Mouse (Mus musculus): ENCODE measurements around the gene Bpifa6. TPM values are rescaled to one million over a fixed set of nuclear protein-coding genes. Genes with fewer than 3 reads are reported as not detected.
A peak's percentile ranks its signal among the peaks of the same experiment; 100 is the strongest.
"Not testable (repeated sequence)": the region's sequence is repeated elsewhere in the genome, so short reads cannot be mapped to it uniquely, and the experiment has no call there.

Bpifa6 gene
- polyA plus RNA-seq, 1 experiment from 2014 or later, result not detected

- H3K27me3 ChIP-seq (replicated peaks), result no peaks in the 10 kb centered on the region
- no peaks in the 10 kb centered on the region for H3K36me3 ChIP-seq
- H3K27ac ChIP-seq, result no peak overlapping the region
- H3K9ac ChIP-seq, result no peak overlapping the region
- WGBS (ENCODE audit: insufficient replicate concordance), result 5% methylated on average over 7 of the region's 7 CpGs
- H3K4me3 ChIP-seq, result no peak overlapping the region
- H3K9me3 ChIP-seq (replicated peaks), result no peaks in the 10 kb centered on the region
- ATAC-seq, result 0 out of 2 replicates have a peak, but pooled peaks have one; percentile 10
- no peaks in the 10 kb centered on the region for H3K4me1 ChIP-seq
- no peak overlapping the region for H3K4me2 ChIP-seq
These were observed 21.0 kb downstream of the Bpifa6 start for GRCm38 (mm10) chr2:153995770-153996169.

GRCm38 (mm10) chr2:154000501-154000900 is 25.8 kb downstream of the Bpifa6 start:
- no peak for ATAC-seq
- no peak overlapping the region for H3K4me3 ChIP-seq
- H3K4me1 ChIP-seq, result no peaks in the 10 kb centered on the region
- H3K27ac ChIP-seq, result no peak overlapping the region
- no peaks in the 10 kb centered on the region for H3K9me3 ChIP-seq (replicated peaks)
- no peak overlapping the region for H3K9ac ChIP-seq
- no peaks in the 10 kb centered on the region for H3K36me3 ChIP-seq
- WGBS (ENCODE audit: insufficient replicate concordance), result 47% methylated on average over 3 of the region's 3 CpGs
- H3K27me3 ChIP-seq (replicated peaks), result no peaks in the 10 kb centered on the region
- no peak overlapping the region for H3K4me2 ChIP-seq

GRCm38 (mm10) chr2:154001056-154001455 is 26.3 kb downstream of the Bpifa6 start:
- Histone ChIP-seq H3K4me2 (no peak overlapping the region), H3K27ac (no peak overlapping the region), H3K9me3 (replicated peaks) (no peaks in the 10 kb centered on the region), H3K4me3 (no peak overlapping the region), H3K4me1 (no peaks in the 10 kb centered on the region), H3K36me3 (no peaks in the 10 kb centered on the region), H3K9ac (no peak overlapping the region), H3K27me3 (replicated peaks) (no peaks in the 10 kb centered on the region)
- no peak for ATAC-seq

- ATAC-seq, result no peak
- Histone ChIP-seq H3K4me3 (no peak overlapping the region), H3K27me3 (replicated peaks) (no peaks in the 10 kb centered on the region), H3K36me3 (no peaks in the 10 kb centered on the region), H3K27ac (no peak overlapping the region), H3K9ac (no peak overlapping the region), H3K9me3 (replicated peaks) (no peaks in the 10 kb centered on the region), H3K4me1 (no peaks in the 10 kb centered on the region), H3K4me2 (no peak overlapping the region)
- 35% methylated on average over 1 of the region's 1 CpGs for WGBS (ENCODE audit: insufficient replicate concordance)
These were observed 29.7 kb downstream of the Bpifa6 start for GRCm38 (mm10) chr2:154004456-154004855.

- Histone ChIP-seq H3K4me1 (no peaks in the 10 kb centered on the region), H3K4me3 (no peak overlapping the region), H3K27ac (no peak overlapping the region), H3K4me2 (no peak overlapping the region), H3K9ac (no peak overlapping the region), H3K27me3 (replicated peaks) (no peaks in the 10 kb centered on the region), H3K36me3 (no peaks in the 10 kb centered on the region), H3K9me3 (replicated peaks) (no peaks in the 10 kb centered on the region)
- WGBS (ENCODE audit: insufficient replicate concordance), result 57% methylated on average over 1 of the region's 1 CpGs
- ATAC-seq, result no peak
These were observed 30.3 kb downstream of the Bpifa6 start for GRCm38 (mm10) chr2:154005094-154005493.

- no peak overlapping the region for H3K4me2 ChIP-seq
- H3K4me1 ChIP-seq, result no peaks in the 10 kb centered on the region
- H3K4me3 ChIP-seq, result no peak overlapping the region
- no peaks in the 10 kb centered on the region for H3K9me3 ChIP-seq (replicated peaks)
- no peak overlapping the region for H3K9ac ChIP-seq
- WGBS (ENCODE audit: insufficient replicate concordance), result 66% methylated on average over 4 of the region's 4 CpGs
- ATAC-seq, result no peak
- H3K27me3 ChIP-seq (replicated peaks), result no peaks in the 10 kb centered on the region
- no peaks in the 10 kb centered on the region for H3K36me3 ChIP-seq
- no peak overlapping the region for H3K27ac ChIP-seq
These were observed 31.0 kb downstream of the Bpifa6 start for GRCm38 (mm10) chr2:154005734-154006133.

GRCm38 (mm10) chr2:154006331-154006730 is 31.6 kb downstream of the Bpifa6 start:
- Histone ChIP-seq H3K27ac (no peak overlapping the region), H3K36me3 (no peaks in the 10 kb centered on the region), H3K4me1 (no peaks in the 10 kb centered on the region), H3K9me3 (replicated peaks) (no peaks in the 10 kb centered on the region), H3K4me3 (no peak overlapping the region), H3K9ac (no peak overlapping the region), H3K27me3 (replicated peaks) (no peaks in the 10 kb centered on the region), H3K4me2 (no peak overlapping the region)
- 63% methylated on average over 2 of the region's 2 CpGs for WGBS (ENCODE audit: insufficient replicate concordance)
- ATAC-seq, result no peak

- H3K9me3 ChIP-seq (replicated peaks), result no peaks in the 10 kb centered on the region
- no peak overlapping the region for H3K4me2 ChIP-seq
- H3K9ac ChIP-seq, result no peak overlapping the region
- H3K27ac ChIP-seq, result no peak overlapping the region
- no peak for ATAC-seq
- no peaks in the 10 kb centered on the region for H3K4me1 ChIP-seq
- H3K4me3 ChIP-seq, result no peak overlapping the region
- no peaks in the 10 kb centered on the region for H3K36me3 ChIP-seq
- 43% methylated on average over 1 of the region's 1 CpGs for WGBS (ENCODE audit: insufficient replicate concordance)
- H3K27me3 ChIP-seq (replicated peaks), result no peaks in the 10 kb centered on the region
These were observed 32.6 kb downstream of the Bpifa6 start for GRCm38 (mm10) chr2:154007381-154007780.

GRCm38 (mm10) chr2:154007965-154008364 is 33.2 kb downstream of the Bpifa6 start, which contains the start of gene Bpifa2:
Bpifa2 (plus strand) TSS chr2:154008265.
- Histone ChIP-seq H3K27ac (no peak within 1 kb of the TSS), H3K9ac (no peak within 1 kb of the TSS), H3K4me2 (no peak within 1 kb of the TSS), H3K27me3 (replicated peaks) (no peaks in the 10 kb centered on the region), H3K4me1 (no peaks in the 10 kb centered on the region), H3K36me3 (no peaks in the 10 kb centered on the region), H3K4me3 (no peak within 1 kb of the TSS), H3K9me3 (replicated peaks) (no peaks in the 10 kb centered on the region)
- WGBS (ENCODE audit: insufficient replicate concordance), result 41% methylated on average over 3 of the region's 3 CpGs
- no peak for ATAC-seq

- no peaks in the 10 kb centered on the region for H3K27me3 ChIP-seq (replicated peaks)
- no peak overlapping the region for H3K4me2 ChIP-seq
- no peak overlapping the region for H3K4me3 ChIP-seq
- no peaks in the 10 kb centered on the region for H3K4me1 ChIP-seq
- H3K9me3 ChIP-seq (replicated peaks), result no peaks in the 10 kb centered on the region
- WGBS (ENCODE audit: insufficient replicate concordance), result 66% methylated on average over 1 of the region's 1 CpGs
- H3K9ac ChIP-seq, result no peak overlapping the region
- ATAC-seq, result no peak
- no peak overlapping the region for H3K27ac ChIP-seq
- H3K36me3 ChIP-seq, result no peaks in the 10 kb centered on the region
These were observed 43.2 kb downstream of the Bpifa6 start for GRCm38 (mm10) chr2:154017990-154018389.

- not testable (repeated sequence) for H3K36me3 ChIP-seq; H3K4me2 ChIP-seq; H3K27ac ChIP-seq; ATAC-seq; H3K4me1 ChIP-seq; H3K9ac ChIP-seq; H3K9me3 ChIP-seq (replicated peaks); H3K4me3 ChIP-seq; H3K27me3 ChIP-seq (replicated peaks)
- WGBS (ENCODE audit: insufficient replicate concordance), result 64% methylated on average over 4 of the region's 4 CpGs
These were observed 49.9 kb downstream of the Bpifa6 start for GRCm38 (mm10) chr2:154024676-154025075.

GRCm38 (mm10) chr2:154038932-154039331 is 64.2 kb downstream of the Bpifa6 start:
- no peak overlapping the region for H3K4me3 ChIP-seq
- 0 out of 2 replicates have a peak, but pooled peaks cover 4% of the 10 kb centered on the region for H3K9me3 ChIP-seq (replicated peaks)
- 53% methylated on average over 2 of the region's 2 CpGs for WGBS (ENCODE audit: insufficient replicate concordance)
- no peaks in the 10 kb centered on the region for H3K27me3 ChIP-seq (replicated peaks)
- H3K27ac ChIP-seq, result no peak overlapping the region
- no peaks in the 10 kb centered on the region for H3K4me1 ChIP-seq
- H3K36me3 ChIP-seq, result no peaks in the 10 kb centered on the region
- no peak for ATAC-seq
- no peak overlapping the region for H3K4me2 ChIP-seq
- H3K9ac ChIP-seq, result no peak overlapping the region

- H3K4me1 ChIP-seq, result no peaks in the 10 kb centered on the region
- H3K27me3 ChIP-seq (replicated peaks), result no peaks in the 10 kb centered on the region
- no peak overlapping the region for H3K9ac ChIP-seq
- H3K4me2 ChIP-seq, result no peak overlapping the region
- no peaks in the 10 kb centered on the region for H3K9me3 ChIP-seq (replicated peaks)
- H3K36me3 ChIP-seq, result no peaks in the 10 kb centered on the region
- H3K4me3 ChIP-seq, result no peak overlapping the region
- 56% methylated on average over 3 of the region's 3 CpGs for WGBS (ENCODE audit: insufficient replicate concordance)
- H3K27ac ChIP-seq, result no peak overlapping the region
- no peak for ATAC-seq
These were observed 70.0 kb downstream of the Bpifa6 start for GRCm38 (mm10) chr2:154044743-154045142.

Data from liver, embryonic 12.5 days (tissue).